Mouse (Mus musculus) testis, postnatal 14 days (tissue): ENCODE data around the gene BC025920.

ENCODE experiments used
- DNase-seq: peaks from one replicate; pipeline ENCODE4 v3.0.0; 2021; ENCODE audit warnings: low spot score

BC025920 gene

GRCm38 (mm10) chr10:81605974-81606751 is at the start of gene BC025920:
Gene BC025920, plus strand, starts transcription at chr10:81606270.
- DNase-seq: peak; percentile 94

GRCm38 (mm10) chr10:81556282-81556681 is 49.8 kb upstream of the BC025920 start:
- DNase-seq: peak; percentile 16

- no peak for DNase-seq
These were observed 48.6 kb upstream of the BC025920 start for GRCm38 (mm10) chr10:81557491-81557890.

GRCm38 (mm10) chr10:81559163-81559626 is 46.9 kb upstream of the BC025920 start, which contains the start of gene Aes:
Gene Aes, plus strand, starts transcription at chr10:81559488.
- peak; percentile 78 for DNase-seq

GRCm38 (mm10) chr10:81559627-81560539 is 46.2 kb upstream of the BC025920 start:
- peak; percentile 29 for DNase-seq

GRCm38 (mm10) chr10:81560719-81561459 is 45.2 kb upstream of the BC025920 start:
- DNase-seq: peak; percentile 43

GRCm38 (mm10) chr10:81562411-81562810 is 43.7 kb upstream of the BC025920 start:
- DNase-seq: no peak

- peak; percentile 29 for DNase-seq
These were observed 42.6 kb upstream of the BC025920 start for GRCm38 (mm10) chr10:81563481-81563880.

- DNase-seq: peak; percentile 41
These were observed 41.9 kb upstream of the BC025920 start for GRCm38 (mm10) chr10:81564216-81564615.

- no peak for DNase-seq
These were observed 41.3 kb upstream of the BC025920 start for GRCm38 (mm10) chr10:81564734-81565133.

GRCm38 (mm10) chr10:81565257-81566228 is 40.5 kb upstream of the BC025920 start:
- DNase-seq: no peak

GRCm38 (mm10) chr10:81568381-81569191 is 37.5 kb upstream of the BC025920 start:
- peak; percentile 80 for DNase-seq

- no peak for DNase-seq
These were observed 36.4 kb upstream of the BC025920 start for GRCm38 (mm10) chr10:81569507-81570237.

- no peak for DNase-seq
These were observed 35.8 kb upstream of the BC025920 start for GRCm38 (mm10) chr10:81570238-81570800.

GRCm38 (mm10) chr10:81570831-81571500 is 35.1 kb upstream of the BC025920 start:
- DNase-seq: peak; percentile 92

GRCm38 (mm10) chr10:81571501-81571876 is 34.6 kb upstream of the BC025920 start:
- DNase-seq: peak; percentile 98

GRCm38 (mm10) chr10:81572133-81572671 is 33.9 kb upstream of the BC025920 start:
- peak; percentile 72 for DNase-seq

- peak; percentile 76 for DNase-seq
These were observed 33.1 kb upstream of the BC025920 start for GRCm38 (mm10) chr10:81572975-81573374.
